Mouse (Mus musculus) heart, adult 2 months (tissue): ENCODE results near the gene Sun1.

Source experiments
- CTCF ChIP-seq: fragments of 200-600 bp; IDR thresholded peaks from 2 replicates; pipeline ENCODE4 v1.8.1; 2022; ENCODE audit warnings: antibody characterized with exemption, mild to moderate bottlenecking, moderate library complexity
- EP300 ChIP-seq: fragments of 200-500 bp; IDR thresholded peaks from 2 replicates; pipeline ENCODE4 v1.6.1; 2011; ENCODE audit warnings: low read depth, low read length, control low read depth; ENCODE audit not compliant: insufficient read depth

DNA sequence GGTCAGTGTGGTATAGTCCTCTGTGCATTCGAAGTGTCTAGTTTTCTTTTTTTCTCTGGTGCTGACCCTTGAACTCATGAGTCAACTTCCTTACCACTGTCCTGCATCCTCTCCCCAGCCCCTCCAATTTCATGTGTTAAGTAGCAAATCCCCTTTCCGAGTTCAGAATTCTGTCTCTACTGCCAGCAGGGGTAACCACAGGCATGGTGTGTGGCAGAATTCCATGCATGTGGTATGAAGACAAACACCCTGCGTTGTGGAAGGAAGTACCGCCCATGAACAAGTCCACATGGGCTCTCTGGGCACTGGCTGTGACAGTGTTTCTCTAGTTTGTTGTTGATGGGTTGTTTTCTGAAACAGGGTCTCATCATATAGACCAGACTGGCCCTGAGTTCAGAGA, 67.2 kb downstream of the Sun1 start:
- TF ChIP-seq CTCF (no peak), EP300 (no peak)
